Mouse (Mus musculus) small intestine, adult 2 months (tissue): Measurements from ENCODE around the gene Olfr15. TPM values are rescaled to one million over a fixed set of nuclear protein-coding genes. Genes with fewer than 3 reads are reported as not detected.
A peak's percentile ranks its signal among the peaks of the same experiment; 100 is the strongest.

ENCODE experiments used
- H3K27ac ChIP-seq: fragments of 200-500 bp; 2 replicates; pipeline ENCODE4 v1.5.1; 2012; ENCODE audit warnings: low read depth, low read length, control low read depth, inconsistent platforms; ENCODE audit not compliant: insufficient read depth
- H3K27me3 ChIP-seq: fragments of 200-500 bp; 2 replicates; pipeline ENCODE4 v1.6.1; 2012; ENCODE audit warnings: mild to moderate bottlenecking, moderate library complexity, low read length, inconsistent platforms; ENCODE audit not compliant: control insufficient read depth, insufficient read depth
- H3K36me3 ChIP-seq: fragments of 200-500 bp; 2 replicates; pipeline ENCODE4 v1.6.1; 2012; ENCODE audit warnings: mild to moderate bottlenecking, low read length, control low read depth, inconsistent platforms; ENCODE audit not compliant: control insufficient read depth, insufficient read depth
- H3K4me1 ChIP-seq: fragments of 200-500 bp; 2 replicates; pipeline ENCODE4 v1.6.1; 2012; ENCODE audit warnings: low read length, inconsistent platforms, mixed read lengths; ENCODE audit not compliant: control insufficient read depth, insufficient read depth, insufficient read length
- H3K4me3 ChIP-seq: fragments of 200-500 bp; 2 replicates; pipeline ENCODE4 v1.5.1; 2012; ENCODE audit warnings: low read depth, mild to moderate bottlenecking, control low read depth, inconsistent platforms, low read length, moderate library complexity
- CTCF ChIP-seq: fragments of 200-500 bp; IDR thresholded peaks from 2 replicates; pipeline ENCODE4 v1.5.1; 2012; ENCODE audit warnings: low read depth, mild to moderate bottlenecking, control low read depth, inconsistent platforms, low read length, moderate library complexity, mixed read lengths; ENCODE audit not compliant: insufficient replicate concordance, insufficient read length; ENCODE audit errors: extremely low read depth
- POLR2A ChIP-seq: fragments of 200-500 bp; IDR thresholded peaks from 2 replicates; pipeline ENCODE4 v1.6.1; 2012; ENCODE audit warnings: low read depth, mild to moderate bottlenecking, control low read depth, inconsistent platforms, low read length, moderate library complexity
- WGBS: fragments of 180-500 bp; shearing (Covaris S2); methylation state at CpG from one replicate; pipeline ENCODE4 v1.1.7; 2018; 5-methylcytosine and 5-hydroxymethylcytosine counted together
- polyA plus RNA-seq: library from polyadenylated mRNA; depleted of rRNA; stranded (reverse); fragments of >200 nt; gene quantifications from 2 replicates; pipeline ENCODE4 v1.2.3, GENCODE M21; 2012

Olfr15 gene
- polyA plus RNA-seq, 1 experiment: not detected

DNA sequence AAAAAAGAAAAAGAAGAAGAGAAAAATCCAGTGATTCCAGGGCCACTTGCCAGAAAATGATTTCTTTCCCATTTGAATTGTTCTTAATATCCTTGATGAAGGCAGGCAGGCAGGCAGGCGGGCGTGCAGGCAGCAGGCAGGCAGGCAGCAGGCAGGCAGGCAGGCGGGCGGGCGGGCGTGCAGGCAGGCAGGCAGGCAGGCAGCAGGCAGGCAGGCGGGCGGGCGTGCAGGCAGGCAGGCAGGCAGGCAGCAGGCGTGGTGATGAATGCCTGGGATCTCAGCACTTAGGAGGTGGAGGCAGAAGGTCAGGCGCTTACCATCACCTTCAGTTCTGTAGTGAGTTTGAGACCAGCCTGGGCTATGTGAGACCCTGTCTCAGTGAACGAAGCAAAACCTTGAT is 21.9 kb downstream of the Olfr15 start:
- Histone ChIP-seq H3K27ac (no peak overlapping the region), H3K36me3 (no peaks in the 10 kb centered on the region), H3K4me3 (no peak overlapping the region), H3K4me1 (no peaks in the 10 kb centered on the region; the same call in 1 of the 2 replicates), H3K27me3 (no peaks in the 10 kb centered on the region)
- TF ChIP-seq CTCF (no peak), POLR2A (no peak)
- WGBS: 81% methylated on average over 12 of the region's 12 CpGs

DNA sequence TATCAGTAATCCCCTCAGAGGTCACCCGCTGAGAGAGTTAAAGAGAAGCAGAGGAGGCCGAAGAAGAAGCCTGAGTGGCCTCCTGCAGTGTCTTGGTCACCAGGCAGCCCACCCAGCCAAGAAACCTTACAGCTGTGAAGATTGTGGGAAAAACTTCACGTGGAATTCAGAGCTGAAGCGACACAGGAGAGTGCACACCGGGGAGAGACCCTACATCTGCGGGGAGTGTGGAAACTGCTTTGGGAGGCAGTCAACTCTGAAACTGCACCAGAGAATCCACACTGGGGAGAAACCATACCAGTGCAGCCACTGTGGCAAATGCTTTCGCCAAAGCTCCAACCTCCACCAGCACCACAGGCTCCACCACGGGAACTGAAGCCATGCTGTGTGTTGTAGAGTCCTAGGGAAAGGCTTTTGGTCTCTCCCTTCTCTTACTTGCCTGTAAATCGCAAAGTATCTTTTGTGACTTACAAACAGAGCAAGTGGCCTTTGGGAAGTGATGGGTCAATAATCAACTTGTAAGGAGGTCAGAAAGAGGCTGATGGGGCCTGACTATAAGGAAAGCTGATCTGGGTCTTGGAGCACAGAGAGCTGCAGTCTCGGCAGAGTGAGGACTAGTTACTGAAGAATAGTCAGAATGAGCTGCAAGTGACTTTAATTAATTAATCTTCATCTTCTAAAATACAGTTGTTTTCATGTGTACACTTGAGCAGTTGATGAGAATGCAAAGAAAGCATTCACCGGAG is 23.9 kb downstream of the Olfr15 start:
- no peaks in the 10 kb centered on the region for H3K36me3 ChIP-seq
- no peak overlapping the region for H3K4me3 ChIP-seq
- no peaks in the 10 kb centered on the region for H3K27me3 ChIP-seq
- 79% methylated on average over 11 of the region's 11 CpGs for WGBS
- no peak for TF ChIP-seq CTCF
- no peak for TF ChIP-seq POLR2A
- H3K27ac ChIP-seq: no peak overlapping the region
- H3K4me1 ChIP-seq: no peaks in the 10 kb centered on the region; the same call in 1 of the 2 replicates

DNA sequence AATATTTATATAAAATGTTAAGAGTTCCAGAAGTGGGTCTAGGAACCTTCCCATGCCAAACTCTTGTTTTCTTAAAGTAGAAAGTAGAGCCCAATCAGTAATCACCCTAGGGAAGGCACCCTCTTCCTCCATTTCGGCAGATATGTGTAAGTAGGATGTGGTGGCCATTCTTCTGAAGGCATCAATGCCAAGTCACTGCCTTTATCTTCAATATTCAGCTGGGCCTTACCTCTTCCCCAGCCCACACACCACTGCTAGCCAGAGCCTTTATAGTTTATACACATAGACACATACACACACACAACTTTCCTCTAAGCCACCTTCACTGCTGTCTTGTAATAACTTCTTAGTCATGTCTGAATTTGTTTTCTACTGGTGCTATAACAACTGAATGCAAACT is 25.1 kb downstream of the Olfr15 start:
- H3K4me3 ChIP-seq: no peak overlapping the region
- H3K27ac ChIP-seq: no peak overlapping the region
- H3K4me1 ChIP-seq: no peaks in the 10 kb centered on the region; the same call in 1 of the 2 replicates
- TF ChIP-seq POLR2A: no peak
- no peak for TF ChIP-seq CTCF
- H3K27me3 ChIP-seq: no peaks in the 10 kb centered on the region
- H3K36me3 ChIP-seq: peaks cover 2% of the 10 kb centered on the region
- 85% methylated on average over 1 of the region's 1 CpGs for WGBS

DNA sequence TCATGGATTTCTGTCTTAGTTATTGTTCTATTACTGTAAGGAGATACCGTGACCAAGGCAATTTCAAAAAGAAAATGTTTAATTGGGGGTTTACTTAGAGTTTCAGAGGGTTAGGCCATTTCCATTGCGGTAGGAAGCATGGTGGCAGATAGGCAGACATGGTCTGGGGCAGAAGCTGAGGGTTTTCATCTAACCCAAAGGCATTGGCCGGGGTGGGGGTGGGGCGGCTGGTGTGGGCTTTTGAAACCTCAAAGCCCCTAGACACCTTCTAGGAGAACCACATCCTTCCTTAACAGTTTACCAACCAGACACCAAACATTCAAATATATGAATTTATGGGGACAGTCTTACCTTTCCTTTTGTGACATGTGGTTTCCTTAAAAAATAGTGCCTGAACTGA is 28.6 kb downstream of the Olfr15 start:
- Histone ChIP-seq H3K36me3 (peaks cover 10% of the 10 kb centered on the region), H3K27me3 (no peaks in the 10 kb centered on the region), H3K4me3 (no peak overlapping the region), H3K4me1 (no peaks in the 10 kb centered on the region), H3K27ac (no peak overlapping the region)
- no peak for TF ChIP-seq CTCF
- no peak for TF ChIP-seq POLR2A
- 90% methylated on average over 4 of the region's 4 CpGs for WGBS

DNA sequence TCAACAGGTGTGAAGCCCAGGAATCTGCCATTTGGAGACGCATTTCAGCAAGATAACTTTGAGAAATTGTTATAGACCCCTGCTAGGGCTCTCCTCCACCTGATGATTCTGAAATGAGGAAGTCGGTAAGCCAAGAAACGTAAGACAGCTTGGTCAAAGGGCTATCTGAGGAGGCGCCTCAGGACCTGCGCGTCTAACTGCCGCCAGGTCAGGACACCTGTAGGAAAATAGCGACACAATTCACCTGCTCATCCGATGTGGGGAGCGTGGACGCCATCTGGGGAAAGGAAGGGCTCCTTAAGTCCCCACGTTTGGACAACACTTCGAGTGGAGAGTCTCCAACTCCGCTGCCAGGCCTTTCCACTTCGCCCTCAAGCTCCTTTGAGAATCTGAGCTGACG is 41.1 kb downstream of the Olfr15 start:
- TF ChIP-seq CTCF (no peak), POLR2A (peak; percentile 20; the same call in 1 of the 2 replicates)

DNA sequence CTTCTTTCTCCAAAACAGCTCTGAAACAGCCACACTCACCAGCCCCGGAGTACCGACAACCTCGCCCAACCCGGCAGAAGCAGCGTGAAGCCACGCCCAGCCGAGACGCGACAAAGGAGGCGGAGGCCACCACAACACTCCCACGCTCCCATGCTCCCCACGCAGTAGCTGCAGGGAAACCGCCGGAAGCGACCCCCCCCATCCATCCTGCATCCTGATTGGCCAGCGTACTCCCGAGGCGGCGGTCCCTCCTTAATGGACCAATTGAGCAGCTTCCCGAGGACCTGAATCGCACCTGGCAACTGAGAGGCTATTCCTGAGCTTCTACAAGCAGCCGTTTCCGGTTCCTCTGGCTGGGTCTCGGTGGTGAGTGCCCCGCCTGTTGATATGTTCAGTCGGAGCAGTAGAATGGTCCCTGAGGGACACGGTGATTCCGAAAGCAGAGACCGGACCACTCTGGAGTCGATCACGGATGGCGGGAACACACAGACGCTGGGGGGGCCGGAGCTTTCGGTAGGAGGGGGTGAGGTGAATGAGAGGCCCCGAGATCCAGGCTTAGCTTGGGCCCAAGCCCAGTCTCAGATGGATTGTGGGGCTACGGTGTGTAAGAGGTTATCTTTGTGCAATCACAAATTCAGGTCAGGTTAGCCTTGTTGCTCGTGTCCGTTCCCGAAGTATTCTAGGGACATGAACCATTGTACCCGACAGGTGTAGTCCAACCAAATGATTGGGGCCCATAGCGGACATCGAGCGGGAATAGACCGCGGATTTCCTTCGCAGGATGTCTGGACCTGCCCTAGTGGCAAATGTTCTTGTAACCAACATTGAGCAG is 41.8 kb downstream of the Olfr15 start, which contains the start of gene Naa60:
Naa60 (plus strand) TSS at position 160 of the 832 bp plus-strand sequence.
- Histone ChIP-seq H3K4me3 (peak within 1 kb of the TSS; percentile 80), H3K27me3 (no peaks in the 10 kb centered on the region), H3K27ac (peak within 1 kb of the TSS; percentile 60), H3K36me3 (peaks cover 8% of the 10 kb centered on the region), H3K4me1 (no peaks in the 10 kb centered on the region)
- 3% methylated on average over 47 of the region's 47 CpGs for WGBS
- no peak for TF ChIP-seq POLR2A
- no peak for TF ChIP-seq CTCF

More for the DNA sequence above, 41.1 kb downstream of the Olfr15 start:
- no peaks in the 10 kb centered on the region for H3K4me1 ChIP-seq
- WGBS: 1% methylated on average over 16 of the region's 16 CpGs
- H3K27ac ChIP-seq: peak overlapping the region; percentile 60
- peak overlapping the region; percentile 80 for H3K4me3 ChIP-seq
- H3K36me3 ChIP-seq: peaks cover 11% of the 10 kb centered on the region
- no peaks in the 10 kb centered on the region for H3K27me3 ChIP-seq

DNA sequence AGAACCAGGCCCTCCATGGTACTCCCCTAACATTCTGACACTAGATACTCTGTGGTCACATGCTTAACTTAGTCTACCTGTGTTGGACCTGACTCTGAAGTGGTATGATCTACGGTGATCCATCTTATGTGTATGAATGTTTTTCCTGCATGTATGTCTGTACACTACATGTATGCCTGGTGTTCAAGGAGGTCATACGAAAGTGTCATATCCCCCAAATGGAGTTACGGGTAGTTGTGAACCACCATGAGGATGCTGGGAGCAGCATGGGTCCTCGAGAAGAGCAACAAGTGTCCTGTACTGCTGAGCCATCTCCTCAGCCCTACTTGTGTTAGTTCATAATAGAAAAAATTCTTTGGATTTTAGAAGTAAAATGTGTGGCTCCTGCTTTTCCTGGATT is 45.7 kb downstream of the Olfr15 start:
- Histone ChIP-seq H3K27me3 (no peaks in the 10 kb centered on the region), H3K4me3 (no peak overlapping the region), H3K4me1 (no peaks in the 10 kb centered on the region), H3K36me3 (0 out of 2 replicates have a peak, but pooled peaks cover 3% of the 10 kb centered on the region), H3K27ac (no peak overlapping the region)
- WGBS: 96% methylated on average over 4 of the region's 4 CpGs
- TF ChIP-seq POLR2A (no peak), CTCF (no peak)
